Mouse (Mus musculus): ENCODE data around the gene Klhl10. TPM values are rescaled to one million over a fixed set of nuclear protein-coding genes. Genes with fewer than 3 reads are reported as not detected.
A peak's percentile ranks its signal among the peaks of the same experiment; 100 is the strongest.

Gene Klhl10
- total RNA-seq (2021): 1 to 10 TPM; 1.4 to 1.9 TPM

DNA sequence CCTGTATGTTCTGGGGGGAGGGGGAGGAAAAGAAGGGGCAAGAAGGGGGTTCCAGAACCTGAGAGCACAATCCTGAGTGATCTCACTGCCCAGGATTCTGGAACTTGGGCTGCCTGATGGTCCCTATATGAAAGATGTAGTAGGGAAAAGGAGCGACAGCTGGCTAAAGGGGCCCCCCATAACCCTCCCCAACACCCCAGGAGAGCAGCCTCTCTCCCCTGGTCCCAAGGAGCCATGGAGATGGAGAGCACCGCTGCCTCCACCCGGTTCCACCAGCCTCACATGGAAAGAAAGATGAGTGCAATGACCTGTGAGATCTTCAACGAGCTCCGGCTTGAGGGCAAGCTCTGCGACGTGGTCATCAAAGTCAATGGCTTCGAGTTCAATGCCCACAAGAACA lies at the start of gene Klhl10, which contains the start of gene Nt5c3b:
TSS of gene Klhl10 (plus strand) at position 121 of the 400 bp plus-strand sequence.
TSS of gene Nt5c3b (minus strand) at position 12 of the 400 bp plus-strand sequence.
- DNase-seq: no peak

- no peak for DNase-seq
Measured at GRCm38 (mm10) chr11:100392958-100393357, 48.8 kb upstream of the Klhl10 start.

DNA sequence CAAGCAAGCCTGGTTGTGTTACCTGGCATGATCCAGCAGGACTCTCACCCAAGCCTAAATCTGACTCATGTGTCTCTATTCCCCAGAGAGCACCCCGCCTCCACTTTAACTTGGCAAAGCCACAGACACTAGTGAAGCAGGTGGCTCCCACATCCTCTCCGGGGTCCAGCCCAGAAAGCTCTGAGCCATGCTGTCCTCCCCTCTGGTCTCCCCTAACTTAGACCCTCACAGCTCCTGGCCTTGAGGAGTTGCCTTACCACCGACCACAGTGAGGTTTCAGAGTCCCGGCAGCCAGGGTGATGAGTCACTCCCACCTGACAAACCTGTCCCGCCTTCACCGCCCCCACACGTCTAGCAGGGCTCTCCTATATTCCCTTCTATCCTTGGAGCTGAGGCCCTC lies 48.0 kb upstream of the Klhl10 start:
- DNase-seq: no peak

DNA sequence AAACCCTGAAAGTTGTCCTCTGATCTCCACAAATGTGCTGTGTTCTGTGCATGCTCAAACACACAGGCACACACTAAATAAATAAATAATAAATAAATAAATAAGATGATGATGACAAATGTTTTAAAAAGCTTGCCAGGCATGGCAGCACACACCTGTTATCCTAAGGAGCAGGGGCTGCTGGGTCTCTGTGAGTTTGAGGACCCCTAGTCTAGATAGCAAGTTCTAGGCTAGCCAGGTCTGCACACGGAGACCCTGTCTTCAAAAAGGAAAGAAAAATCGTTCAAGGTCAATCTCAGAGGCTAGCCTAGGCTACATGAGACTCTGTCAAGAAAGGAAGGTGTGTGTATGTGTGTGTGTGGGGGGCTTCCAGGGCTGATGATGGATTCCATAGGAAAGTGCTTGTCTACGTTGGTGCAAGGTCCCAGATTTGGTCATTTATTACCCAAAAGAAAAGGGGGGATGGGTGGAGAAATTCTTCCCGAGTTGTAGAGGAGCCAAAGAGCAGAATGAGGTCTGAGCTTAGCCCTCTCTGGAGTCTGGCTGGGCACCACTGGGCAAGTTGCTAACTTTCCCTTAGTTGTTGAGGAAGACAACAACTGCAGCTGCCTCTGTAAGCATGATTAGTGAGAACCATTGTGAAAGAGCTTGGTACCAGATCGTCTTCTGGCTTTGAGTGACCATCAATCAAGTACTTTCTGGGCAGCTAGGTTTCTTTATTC lies 47.2 kb upstream of the Klhl10 start:
- no peak for DNase-seq

DNA sequence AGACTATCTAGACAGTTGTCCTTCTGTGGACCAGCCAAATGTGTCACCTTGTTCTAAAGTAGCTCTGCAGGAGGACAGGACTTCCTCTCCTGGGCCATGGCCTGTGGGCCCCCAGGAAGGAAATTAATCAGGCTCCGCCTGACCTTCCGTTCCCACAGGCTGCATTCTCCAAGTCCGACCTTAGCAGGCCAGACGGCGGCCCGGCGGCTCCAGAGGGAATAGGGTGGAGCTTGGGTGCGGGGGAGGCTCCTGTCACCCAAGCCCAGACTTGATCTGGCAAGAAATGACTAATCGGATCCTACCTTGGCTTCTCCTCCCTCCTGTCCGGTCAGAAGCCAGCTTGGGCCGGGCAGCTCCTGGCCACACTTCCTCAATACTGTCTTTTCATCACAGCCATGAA lies 46.5 kb upstream of the Klhl10 start:
- no peak for DNase-seq

DNA sequence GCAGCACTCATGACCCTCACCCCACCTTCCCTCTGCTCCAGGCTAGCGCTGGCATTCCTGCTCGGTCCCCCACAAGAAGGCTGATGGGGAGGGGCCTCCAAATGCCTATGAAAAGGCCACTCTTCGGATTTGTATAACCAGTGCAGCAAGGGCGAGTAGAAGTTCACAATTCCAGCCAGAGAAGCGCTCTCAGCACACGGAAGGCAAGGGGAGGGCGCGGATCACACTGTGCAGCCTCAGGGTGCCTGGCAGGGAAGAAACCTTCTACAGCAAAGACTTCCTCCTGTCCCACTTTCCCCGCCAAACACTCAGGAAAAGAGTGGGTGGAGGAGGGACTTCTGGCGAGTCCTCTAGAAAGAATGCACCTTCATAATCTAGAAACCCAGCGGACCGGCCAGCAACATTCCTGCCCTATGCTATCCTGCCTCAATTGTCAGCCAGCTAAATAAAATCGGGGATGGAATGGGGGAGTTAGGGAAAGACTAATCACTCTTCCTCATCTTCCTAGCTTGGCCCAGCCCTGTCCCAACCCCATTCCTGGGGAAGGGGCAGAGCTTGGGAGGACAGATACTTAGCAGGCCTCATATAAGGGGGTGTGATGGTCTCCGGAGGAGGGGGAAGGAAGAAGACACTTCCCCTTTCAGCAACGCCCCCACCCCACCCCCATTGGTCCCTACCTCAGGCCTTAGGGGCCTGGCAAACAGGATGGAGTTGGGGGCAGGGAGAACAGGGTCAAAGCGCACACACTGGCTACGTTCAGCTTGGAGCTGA lies 45.7 kb upstream of the Klhl10 start:
- no peak for DNase-seq

DNA sequence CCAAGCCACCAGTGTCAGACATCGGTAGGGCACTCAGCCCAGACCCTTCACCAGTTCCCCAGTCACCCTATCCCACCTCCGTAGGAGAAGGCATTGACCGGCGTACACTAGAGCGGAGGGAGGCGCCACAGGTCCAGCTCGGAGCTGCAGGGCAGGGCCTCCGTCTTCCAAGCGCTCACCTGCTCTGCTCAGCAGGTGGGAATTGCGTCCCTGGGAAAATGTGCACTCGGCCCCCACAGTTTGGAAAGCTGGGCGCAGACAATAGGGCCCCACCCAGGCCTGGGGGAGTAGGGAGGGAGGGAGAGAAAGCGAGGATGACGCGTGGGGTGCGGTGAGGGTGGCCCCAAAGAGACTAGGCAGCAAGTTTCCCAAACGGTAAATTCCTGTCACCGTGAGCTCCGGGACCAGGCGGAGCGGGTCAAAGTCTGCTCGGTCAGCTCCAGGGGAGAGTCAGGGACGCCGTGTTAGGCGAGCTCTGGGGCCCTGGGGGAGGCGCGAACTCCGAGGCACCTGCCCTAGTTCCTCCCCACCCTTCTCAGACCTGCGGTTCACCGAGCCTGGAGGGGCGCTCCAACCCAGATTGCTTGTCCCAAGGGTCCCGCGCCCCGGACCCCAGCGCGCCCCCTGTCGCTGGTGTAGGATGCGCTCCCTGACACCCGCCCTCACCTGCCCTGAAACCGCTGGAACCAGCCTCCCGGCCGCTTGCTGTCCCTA lies 44.7 kb upstream of the Klhl10 start:
- DNase-seq: peak; percentile 21 to 36

- peak; percentile 99 for DNase-seq
Measured at GRCm38 (mm10) chr11:100397600-100398389, 43.9 kb upstream of the Klhl10 start, which contains the start of gene Jup. Gene Jup (minus strand): TSS chr11:100397763.

GRCm38 (mm10) chr11:100398517-100398916 lies 43.2 kb upstream of the Klhl10 start:
- no peak for DNase-seq

GRCm38 (mm10) chr11:100399320-100399719 lies 42.4 kb upstream of the Klhl10 start:
- no peak for DNase-seq

DNA sequence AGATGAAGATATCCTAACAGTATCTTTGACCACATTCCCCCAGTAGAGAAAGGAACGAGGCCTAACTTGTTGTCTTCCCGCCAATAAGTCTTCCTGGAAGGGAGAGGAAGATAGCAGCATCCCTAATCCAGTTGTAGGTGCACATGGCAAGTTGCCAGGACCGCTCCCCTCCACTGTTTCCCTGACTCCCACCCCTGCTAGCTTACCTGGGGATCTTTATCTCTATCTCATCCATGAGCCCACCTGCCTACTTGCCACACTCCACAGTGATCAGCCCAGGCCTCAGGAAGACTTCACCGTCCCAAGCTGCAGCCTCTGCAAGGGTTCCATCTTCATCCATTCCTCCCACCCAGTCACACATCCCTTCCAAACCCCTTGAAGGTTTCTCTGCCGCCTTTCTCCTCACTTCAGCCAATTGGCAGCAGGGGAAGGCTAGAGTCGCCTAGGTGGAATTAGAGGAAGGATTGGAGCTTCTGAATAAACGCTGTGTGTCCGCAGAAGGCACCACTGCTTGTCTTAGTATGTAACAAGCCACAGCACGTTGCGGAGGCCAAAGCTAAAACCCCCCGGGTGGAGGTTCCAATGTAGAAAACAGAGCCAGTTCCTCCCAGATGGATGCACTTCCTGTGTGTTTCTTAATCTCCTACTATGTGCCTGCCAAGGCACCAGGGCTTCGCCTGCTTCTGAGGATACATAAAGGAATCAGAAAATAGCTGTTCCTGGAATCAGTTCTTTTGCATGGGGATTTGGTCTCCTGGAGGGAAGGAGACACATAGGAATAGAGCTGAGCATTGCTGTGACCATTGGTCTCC lies 41.8 kb upstream of the Klhl10 start:
- no peak for DNase-seq

GRCm38 (mm10) chr11:100400842-100401241 lies 40.9 kb upstream of the Klhl10 start:
- no peak for DNase-seq

DNA sequence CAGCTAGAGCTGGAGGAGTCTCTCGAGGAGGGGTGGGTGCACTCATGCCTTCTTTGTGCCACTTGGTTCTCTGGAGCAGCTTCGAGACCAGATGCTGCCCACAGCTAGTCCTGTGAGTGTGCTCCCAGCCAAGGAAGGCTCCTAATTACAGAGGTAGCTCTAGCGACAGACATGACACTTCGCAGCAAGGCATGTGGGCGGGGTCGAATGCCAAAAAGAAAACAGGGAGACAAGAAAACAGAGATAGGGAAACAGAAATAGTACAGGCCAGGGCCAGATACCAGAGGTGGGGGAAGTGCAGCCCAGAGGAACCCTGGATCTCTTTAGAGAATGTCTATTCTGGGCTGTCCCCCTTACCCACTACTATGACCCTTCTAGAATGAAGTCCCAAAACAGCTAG lies 39.5 kb upstream of the Klhl10 start:
- DNase-seq: no peak

DNA sequence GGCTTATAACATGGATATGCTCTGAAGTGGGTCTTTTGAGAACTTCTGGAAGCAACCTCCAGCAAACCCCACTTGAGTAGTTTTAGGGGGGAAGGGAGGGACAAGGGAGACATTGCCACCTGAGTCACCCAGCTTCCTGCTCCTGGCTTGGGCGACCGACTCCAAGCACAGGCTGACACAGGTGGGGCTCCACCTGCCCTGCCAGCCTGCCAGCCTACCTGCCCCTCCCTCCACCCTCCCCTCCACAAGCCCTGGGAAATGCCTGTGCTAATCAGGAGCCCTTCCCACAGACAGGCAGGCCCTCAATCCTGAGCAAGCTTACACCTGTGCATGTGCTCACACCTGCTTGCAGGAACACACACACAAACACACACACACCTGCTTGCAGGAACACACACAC lies 39.0 kb upstream of the Klhl10 start:
- DNase-seq: no peak

DNA sequence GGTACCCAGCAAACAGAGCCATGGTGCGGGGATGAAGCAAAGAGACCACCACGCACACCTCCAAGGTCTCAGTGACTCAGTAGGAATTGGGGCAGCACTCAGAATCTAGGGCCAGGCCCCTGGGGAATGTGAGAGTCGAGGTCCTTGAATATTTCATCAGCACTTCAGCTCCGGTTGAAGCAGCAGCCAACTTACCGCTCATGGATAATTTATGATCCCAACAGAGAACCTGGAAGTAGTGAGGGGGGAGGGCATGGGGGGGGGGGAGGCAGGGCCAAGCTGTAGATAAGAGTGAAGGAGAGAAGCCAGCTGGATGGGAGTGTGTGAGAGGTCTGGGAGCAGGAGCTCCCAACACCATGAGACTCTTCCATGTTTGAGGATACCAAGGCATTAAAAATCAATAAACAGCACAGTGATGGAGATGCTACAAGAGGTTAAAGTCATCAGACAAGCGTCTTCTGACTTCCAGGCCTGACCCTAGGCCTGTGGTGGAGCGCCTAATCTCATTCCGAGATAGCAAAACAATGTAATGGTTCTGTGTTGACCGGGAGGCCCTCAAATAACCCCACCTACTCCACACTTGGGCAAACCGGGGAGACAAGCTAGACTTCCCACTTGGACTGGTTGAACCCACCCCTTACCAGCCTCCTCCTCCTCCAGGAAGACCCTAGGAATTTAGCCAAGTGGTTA lies 38.1 kb upstream of the Klhl10 start:
- DNase-seq: no peak

GRCm38 (mm10) chr11:100404456-100405074 lies 37.2 kb upstream of the Klhl10 start:
- DNase-seq: no peak

GRCm38 (mm10) chr11:100406273-100406672 lies 35.4 kb upstream of the Klhl10 start:
- DNase-seq: no peak

DNA sequence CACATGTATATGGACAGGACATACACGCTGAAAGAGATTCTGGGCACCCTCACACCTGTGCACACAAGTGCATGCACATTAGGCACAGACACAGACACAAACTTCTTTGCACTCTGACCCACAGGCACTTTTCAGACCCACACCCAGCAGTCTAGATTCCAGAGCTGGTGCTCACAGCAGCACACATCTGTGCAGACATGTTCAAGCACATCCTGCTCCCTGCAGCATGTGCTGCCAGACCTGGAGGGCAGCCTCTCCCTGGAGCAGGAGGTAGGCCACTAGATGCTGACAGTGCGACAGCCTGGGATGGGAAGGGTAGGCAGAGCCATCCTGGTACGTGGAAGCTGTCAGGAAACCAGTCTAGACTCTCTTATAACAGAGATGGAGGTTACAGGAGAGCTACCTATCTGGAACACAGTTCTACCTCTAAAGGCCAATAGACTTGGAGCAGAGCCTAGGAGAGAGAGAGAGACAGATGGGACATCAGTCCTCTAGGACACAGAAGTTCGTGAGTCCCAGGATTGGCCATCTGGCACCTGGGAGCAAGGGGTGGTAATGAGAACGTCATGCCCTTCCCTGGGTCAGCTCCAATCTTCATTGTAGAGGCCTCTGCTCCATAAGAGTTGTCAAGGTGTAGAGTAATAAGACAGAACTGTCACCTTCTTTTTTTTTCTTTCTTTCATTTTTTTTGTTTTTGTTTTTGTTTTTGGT lies 34.6 kb upstream of the Klhl10 start:
- DNase-seq: no peak

DNA sequence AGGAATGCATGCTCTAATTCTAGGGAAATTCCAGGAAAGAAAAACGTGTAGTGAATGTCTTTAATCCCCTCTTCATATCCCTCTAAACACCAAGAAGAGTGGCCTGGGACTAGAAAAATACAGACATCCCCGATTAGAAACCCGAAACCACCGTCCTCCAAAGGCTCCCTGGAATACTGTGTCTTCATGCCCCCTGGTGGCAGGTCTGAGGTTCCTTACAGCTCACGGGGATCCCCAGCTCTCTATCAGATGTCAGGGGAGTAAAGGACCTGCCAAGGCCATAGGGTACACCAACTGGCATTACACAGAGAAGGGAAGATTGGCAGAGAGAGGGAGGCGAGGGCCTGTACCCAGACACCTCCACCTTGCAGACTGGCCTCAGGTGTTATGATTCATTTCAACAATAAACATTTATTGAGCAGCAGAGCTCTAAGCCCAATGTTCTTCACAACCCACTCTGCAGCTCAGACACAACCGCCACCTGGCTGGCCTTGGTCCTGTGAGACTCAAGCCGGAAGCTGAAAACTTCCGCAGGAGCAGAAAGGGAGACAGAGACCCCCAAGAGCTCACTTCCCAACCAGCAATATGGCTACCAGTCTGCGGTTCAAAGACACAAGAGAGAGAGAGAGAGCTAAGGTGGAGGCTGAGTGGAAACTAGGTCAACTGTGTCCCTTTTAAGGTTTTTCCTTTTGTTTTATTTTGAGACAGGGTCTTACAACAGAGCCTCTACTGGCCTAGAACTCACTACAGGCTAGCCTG lies 33.5 kb upstream of the Klhl10 start:
- peak in 1 of 2 experiments; percentile 48 for DNase-seq
